Mouse (Mus musculus): ENCODE data around the gene Nbeal1. TPM values are rescaled to one million over a fixed set of nuclear protein-coding genes. Genes with fewer than 3 reads are reported as not detected.

Nbeal1 gene
- polyA plus RNA-seq, 1 experiment from 2014 or later, result 12.8 TPM

DNA sequence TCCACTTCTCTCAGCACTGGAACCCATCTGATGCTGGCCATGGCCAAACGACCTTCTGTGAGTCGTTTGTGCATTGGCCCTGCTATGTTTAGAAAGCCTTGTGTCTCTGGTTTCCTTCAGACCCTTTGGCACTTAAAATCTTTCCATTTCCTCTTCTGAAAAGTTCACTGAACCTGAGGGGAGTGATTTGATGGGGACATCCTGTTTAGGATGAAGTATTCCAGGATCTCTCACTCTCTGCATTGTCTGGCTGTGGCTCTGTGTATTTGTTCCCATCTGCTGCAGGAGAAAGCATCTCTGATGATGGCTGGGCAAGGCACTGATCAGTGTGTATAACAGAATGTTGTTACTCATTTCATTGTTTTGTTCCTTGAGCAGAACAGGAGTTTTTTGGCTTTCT, 165.3 kb downstream of the Nbeal1 start:
- no peak for ATAC-seq (ENCODE audit: low FRiP score, low read depth)
- no peak overlapping the region for H3K4me3 ChIP-seq
- H3K36me3 ChIP-seq, result 0 out of 2 replicates have a peak, but pooled peaks cover 4% of the 10 kb centered on the region
- H3K27ac ChIP-seq (replicated peaks), result no peak overlapping the region
- no peaks in the 10 kb centered on the region for H3K27me3 ChIP-seq
- WGBS, result 86% methylated on average over 2 of the region's 2 CpGs
- H3K9ac ChIP-seq (replicated peaks), result no peak overlapping the region
- peaks cover 11% of the 10 kb centered on the region for H3K4me1 ChIP-seq
- H3K4me2 ChIP-seq (replicated peaks), result no peak overlapping the region
- peaks cover 11% of the 10 kb centered on the region for H3K9me3 ChIP-seq

- no peak for ATAC-seq (ENCODE audit: low FRiP score, low read depth)
- no peak overlapping the region for H3K27ac ChIP-seq (replicated peaks)
- H3K36me3 ChIP-seq, result peaks cover 25% of the 10 kb centered on the region
- H3K4me2 ChIP-seq (replicated peaks), result no peak overlapping the region
- no peak overlapping the region for H3K4me3 ChIP-seq
- no peaks in the 10 kb centered on the region for H3K4me1 ChIP-seq
- peaks cover 11% of the 10 kb centered on the region for H3K9me3 ChIP-seq
- no peak overlapping the region for H3K9ac ChIP-seq (replicated peaks)
- 94% methylated on average over 5 of the region's 5 CpGs for WGBS
- H3K27me3 ChIP-seq, result no peaks in the 10 kb centered on the region
These were observed 172.4 kb downstream of the Nbeal1 start for GRCm38 (mm10) chr1:60352786-60353185.

DNA sequence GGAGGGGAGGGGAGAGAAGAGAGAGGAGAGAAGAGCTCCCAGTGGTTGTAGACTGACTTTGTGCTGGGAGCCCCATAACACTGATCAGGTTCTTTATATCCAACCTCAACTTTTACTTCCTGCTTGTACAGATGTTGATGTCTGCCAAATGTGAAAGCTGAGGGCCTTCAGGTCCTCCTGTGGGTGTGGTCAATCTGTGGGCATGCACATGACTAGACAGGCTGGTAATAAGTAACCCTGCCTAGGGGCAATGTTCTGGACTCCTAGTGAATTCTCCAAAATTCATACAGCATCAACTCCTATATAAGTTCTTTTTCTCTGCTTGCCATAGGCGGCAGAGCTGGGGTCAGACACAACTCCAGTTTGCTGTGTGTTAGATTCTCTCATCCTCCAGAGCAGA, 181.2 kb downstream of the Nbeal1 start:
- Histone ChIP-seq H3K27ac (replicated peaks) (no peak overlapping the region), H3K9ac (replicated peaks) (no peak overlapping the region), H3K4me2 (replicated peaks) (no peak overlapping the region), H3K9me3 (no peaks in the 10 kb centered on the region), H3K4me1 (no peaks in the 10 kb centered on the region), H3K36me3 (peaks cover 11% of the 10 kb centered on the region), H3K27me3 (no peaks in the 10 kb centered on the region), H3K4me3 (no peak overlapping the region)
- 90% methylated on average over 1 of the region's 1 CpGs for WGBS
- ATAC-seq (ENCODE audit: low FRiP score, low read depth), result no peak

DNA sequence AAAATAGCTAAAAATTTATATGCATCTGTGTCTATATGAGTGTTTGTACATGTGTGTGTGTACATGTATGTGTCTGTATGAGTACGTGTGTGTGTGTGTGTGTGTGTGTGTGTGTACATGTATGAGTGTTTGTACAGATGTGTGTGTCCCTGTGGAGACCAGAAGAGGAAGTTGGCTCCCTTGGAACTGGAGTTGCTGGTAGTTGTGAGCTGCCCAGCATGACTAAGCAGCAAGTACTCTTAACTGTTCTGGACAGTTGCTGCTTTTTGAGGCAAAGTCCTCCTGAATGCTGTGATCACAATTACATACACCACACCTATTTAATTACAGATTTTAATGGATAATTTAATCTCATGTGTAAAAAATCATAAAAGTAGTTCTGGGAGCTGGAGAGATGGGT, 196.2 kb downstream of the Nbeal1 start:
- ATAC-seq (ENCODE audit: low FRiP score, low read depth), result no peak
- Histone ChIP-seq H3K9ac (replicated peaks) (no peak overlapping the region), H3K36me3 (peaks cover 32% of the 10 kb centered on the region)

DNA sequence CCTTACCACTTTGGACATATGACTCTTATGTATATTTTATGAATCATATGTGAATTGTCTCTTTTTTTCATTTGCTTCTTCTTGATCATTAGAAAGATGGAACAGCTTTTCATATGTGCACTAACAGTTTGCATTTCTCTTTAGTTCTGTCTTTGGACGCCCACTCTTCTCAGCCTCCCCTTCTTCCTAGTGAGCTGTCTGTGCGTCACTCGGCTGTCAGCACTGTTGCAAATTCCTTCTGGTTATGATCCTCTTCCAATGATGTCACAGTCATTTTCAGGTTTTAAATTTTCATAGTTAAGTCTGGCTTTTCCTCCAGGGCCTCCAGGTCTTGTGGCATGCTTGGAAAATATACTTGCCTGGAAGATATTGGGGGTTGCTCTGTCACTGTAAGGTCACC, 201.5 kb downstream of the Nbeal1 start:
- Histone ChIP-seq H3K27ac (replicated peaks) (no peak overlapping the region), H3K36me3 (peaks cover 27% of the 10 kb centered on the region)
- 92% methylated on average over 3 of the region's 3 CpGs for WGBS

More for the DNA sequence above, 196.2 kb downstream of the Nbeal1 start:
- Histone ChIP-seq H3K9me3 (no peaks in the 10 kb centered on the region), H3K4me1 (no peaks in the 10 kb centered on the region), H3K4me2 (replicated peaks) (no peak overlapping the region), H3K27ac (replicated peaks) (no peak overlapping the region), H3K4me3 (no peak overlapping the region), H3K27me3 (no peaks in the 10 kb centered on the region)
- 94% methylated on average over 1 of the region's 1 CpGs for WGBS

More for the DNA sequence above, 201.5 kb downstream of the Nbeal1 start:
- no peaks in the 10 kb centered on the region for H3K27me3 ChIP-seq
- no peak overlapping the region for H3K4me2 ChIP-seq (replicated peaks)
- ATAC-seq (ENCODE audit: low FRiP score, low read depth), result no peak
- H3K4me1 ChIP-seq, result no peaks in the 10 kb centered on the region
- H3K4me3 ChIP-seq, result no peak overlapping the region
- H3K9me3 ChIP-seq, result no peaks in the 10 kb centered on the region
- no peak overlapping the region for H3K9ac ChIP-seq (replicated peaks)

Other genes starting within 250 kb of the Nbeal1 start
- gene Ica1l, start 137.4 kb upstream of the Nbeal1 start, polyA plus RNA-seq (2016; fragmentation: Nextera tagmentation; extraction: Ambion mirVana), result 6.7 and 6.9 TPM in 2 replicates
- gene Carf, start 82.4 kb upstream of the Nbeal1 start, polyA plus RNA-seq (2016; fragmentation: Nextera tagmentation; extraction: Ambion mirVana), result 7.1 and 7.6 TPM in 2 replicates
- gene Wdr12, start 82.0 kb upstream of the Nbeal1 start, polyA plus RNA-seq (2016; fragmentation: Nextera tagmentation; extraction: Ambion mirVana), result 43.7 and 46.8 TPM in 2 replicates
- 20.2 and 22.4 TPM in 2 replicates for gene Cyp20a1, start 162.7 kb downstream of the Nbeal1 start, polyA plus RNA-seq (2016; fragmentation: Nextera tagmentation; extraction: Ambion mirVana)
- 65.7 and 78.8 TPM in 2 replicates for gene Abi2, start 229.0 kb downstream of the Nbeal1 start, polyA plus RNA-seq (2016; fragmentation: Nextera tagmentation; extraction: Ambion mirVana)